Comparison of ENCODE assay signal across 10 mouse cellular contexts in the genomic region with DNA sequence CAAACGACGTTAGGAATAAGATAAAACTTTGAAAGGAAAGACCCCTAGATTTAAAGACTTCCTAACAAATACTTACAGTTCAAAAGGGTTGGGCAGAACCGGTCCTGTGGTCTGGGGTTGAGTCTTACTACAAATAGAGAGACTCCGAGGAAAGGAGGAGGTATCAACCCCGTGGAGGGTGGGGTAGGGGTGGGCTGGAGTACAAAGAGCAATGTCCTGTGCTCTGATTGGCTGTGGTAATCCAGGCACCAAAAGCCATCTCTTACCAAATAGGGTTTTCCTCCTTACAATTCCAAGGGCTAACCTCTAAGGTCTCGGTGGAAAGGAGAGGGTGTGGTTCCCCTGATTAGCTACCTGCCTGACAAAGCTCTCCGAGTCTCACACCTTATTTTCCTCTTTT. TPM values are rescaled to one million over a fixed set of nuclear protein-coding genes. Genes with fewer than 3 reads are reported as not detected.
DNase-seq lines count a peak whose midpoint lies in the region; ATAC-seq and TF ChIP-seq lines count a peak whose summit lies in the region.
"Had no signal": no experiment of that assay in that cellular context is flagged by ENCODE, and none has a peak within 500 bp of the region (broad histone marks: within the 10 kb centered on the region; RNA-seq: fewer than 3 reads in every experiment).

A gene (minus strand): TSS at position 177 of the 400 bp plus-strand sequence.

- no peaks in the 10 kb centered on the region for H3K27me3 ChIP-seq in lung, embryonic 15.5 days
- H3K27me3 ChIP-seq in intestine, postnatal 0 days (replicated peaks; ENCODE audit: control insufficient read depth, insufficient read depth, low read length): no peaks in the 10 kb centered on the region
- H3K27me3 ChIP-seq in small intestine, adult 2 months (ENCODE audit: control insufficient read depth, insufficient read depth, low read length): no peaks in the 10 kb centered on the region
- no peaks in the 10 kb centered on the region for H3K27me3 ChIP-seq in cerebellum, adult 2 months (ENCODE audit: control insufficient read depth, insufficient read depth, low read length)

- H3K4me2 ChIP-seq in lung, embryonic 15.5 days: peak within 1 kb of the TSS; percentile 35
- H3K4me2 ChIP-seq in intestine, postnatal 0 days (replicated peaks; ENCODE audit: low read depth): peak within 1 kb of the TSS; percentile 70

- no peak for ATAC-seq in lung, embryonic 15.5 days (ENCODE audit: borderline replicate concordance, extremely low read depth, low FRiP score, low TSS enrichment)
- ATAC-seq in intestine, postnatal 0 days: peak; percentile 82
- ATAC-seq: activated CD4-positive, CD25-positive, alpha-beta regulatory T cell, adult 4 months had no signal

- no peaks in the 10 kb centered on the region for H3K36me3 ChIP-seq in lung, embryonic 15.5 days
- H3K36me3 ChIP-seq in intestine, postnatal 0 days (ENCODE audit: control insufficient read depth, insufficient read depth): no peaks in the 10 kb centered on the region
- H3K36me3 ChIP-seq in small intestine, adult 2 months (ENCODE audit: control insufficient read depth, insufficient read depth, low read length): peaks cover 23% of the 10 kb centered on the region

- H3K9me3 ChIP-seq in lung, embryonic 15.5 days: no peaks in the 10 kb centered on the region
- no peaks in the 10 kb centered on the region for H3K9me3 ChIP-seq in intestine, postnatal 0 days (ENCODE audit: control insufficient read depth)

- DNase-seq in lung, postnatal 4 days: no peak
- DNase-seq in WW6 (ENCODE audit: low read depth, low spot score): peak; percentile 40
- DNase-seq in cerebellum, adult 2 months: no peak
- no peak for DNase-seq in urinary bladder, postnatal 36 days (ENCODE audit: low spot score in 2 of 2)
- DNase-seq in cerebellum, postnatal 10 days: no peak
- DNase-seq: thymus, adult 18-20 months had no signal

- TF ChIP-seq CTCF in intestine, postnatal 0 days (IDR thresholded peaks at IDR 0.05; ENCODE audit: low read depth): no peak
- no peak for TF ChIP-seq CTCF in small intestine, adult 2 months (IDR thresholded peaks at IDR 0.05; ENCODE audit: extremely low read depth, insufficient read length, insufficient replicate concordance, low read depth, low read length)
- TF ChIP-seq CTCF in cerebellum, adult 2 months (IDR thresholded peaks at IDR 0.05; ENCODE audit: borderline replicate concordance, insufficient read depth, low read depth, low read length): no peak

- no peak within 1 kb of the TSS for H3K9ac ChIP-seq in lung, embryonic 15.5 days
- peak within 1 kb of the TSS; percentile 62 for H3K9ac ChIP-seq in intestine, postnatal 0 days (ENCODE audit: low read depth, low read length)

- H3K4me3 ChIP-seq in lung, embryonic 15.5 days: no peak within 1 kb of the TSS; the same call in 1 of the 2 replicates
- H3K4me3 ChIP-seq in intestine, postnatal 0 days (ENCODE audit: low read depth, low read length): peak within 1 kb of the TSS; percentile 55
- H3K4me3 ChIP-seq in small intestine, adult 2 months (ENCODE audit: low read depth, low read length): peak within 1 kb of the TSS; percentile 92
- no peak within 1 kb of the TSS for H3K4me3 ChIP-seq in cerebellum, adult 2 months (replicated peaks; ENCODE audit: insufficient read depth, low read depth, low read length)

- peaks cover 17% of the 10 kb centered on the region for H3K4me1 ChIP-seq in lung, embryonic 15.5 days
- 0 out of 2 replicates have a peak, but pooled peaks cover 5% of the 10 kb centered on the region for H3K4me1 ChIP-seq in intestine, postnatal 0 days (replicated peaks; ENCODE audit: control insufficient read depth, insufficient read depth, low read length)
- H3K4me1 ChIP-seq in small intestine, adult 2 months (ENCODE audit: control insufficient read depth, insufficient read depth, insufficient read length, low read length): peaks cover 7% of the 10 kb centered on the region; the same call in 1 of the 2 replicates
- H3K4me1 ChIP-seq in cerebellum, adult 2 months (ENCODE audit: control insufficient read depth, insufficient read depth, low read length): no peaks in the 10 kb centered on the region

- WGBS in lung, embryonic 15.5 days: 21% methylated on average over 7 of the region's 7 CpGs
- 11% methylated on average over 7 of the region's 7 CpGs for WGBS in intestine, postnatal 0 days
- 5% methylated on average over 7 of the region's 7 CpGs for WGBS in small intestine, adult 2 months
- 42% methylated on average over 7 of the region's 7 CpGs for WGBS in cerebellum, adult 2 months

- TF ChIP-seq POLR2A in small intestine, adult 2 months (IDR thresholded peaks at IDR 0.05; ENCODE audit: low read depth, low read length): peak; percentile 32; the same call in 1 of the 2 replicates
- TF ChIP-seq POLR2A in cerebellum, adult 2 months (IDR thresholded peaks at IDR 0.05; ENCODE audit: borderline replicate concordance, insufficient read depth, low read length): no peak

- H3K27ac ChIP-seq in lung, embryonic 15.5 days: no peak within 1 kb of the TSS
- peak within 1 kb of the TSS; percentile 74; the same call in 1 of the 2 replicates for H3K27ac ChIP-seq in intestine, postnatal 0 days (ENCODE audit: low read depth, low read length)
- peak within 1 kb of the TSS; percentile 96 for H3K27ac ChIP-seq in small intestine, adult 2 months (ENCODE audit: insufficient read depth, low read depth, low read length)
- no peak within 1 kb of the TSS for H3K27ac ChIP-seq in cerebellum, adult 2 months (ENCODE audit: insufficient read depth, low read length)

RNA-seq across cellular contexts. Expression of the gene that starts here (rescaled TPM):
- 12.7 and 20.7 TPM in 2 replicates for polyA plus RNA-seq in lung, embryonic 15.5 days (2015; fragmentation: Nextera tagmentation; extraction: Ambion mirVana)
- polyA plus RNA-seq in intestine, postnatal 0 days (2015; fragmentation: Nextera tagmentation; extraction: Ambion mirVana): 1,517 and 1,527 TPM in 2 replicates
- 1,430 and 1,806 TPM in 2 replicates for polyA plus RNA-seq in small intestine, adult 2 months (2012; rRNA removed)
- 0.72 and 0.74 TPM in 2 replicates for polyA plus RNA-seq in cerebellum, adult 2 months (2012; rRNA removed)

Comparison
In these comparisons a context has a peak if more than half of its experiments do, and no peak if none do; other contexts are left out.
1. RNA of the gene that starts here (polyA plus RNA-seq): 1,517 to 1,527 TPM in intestine, postnatal 0 days and 1,430 to 1,806 TPM in small intestine, adult 2 months; 12.7 to 20.7 TPM in lung, embryonic 15.5 days and 0.72 to 0.74 TPM in cerebellum, adult 2 months; every median in the first group is over 10 times any median in the second.
2. H3K27ac ChIP-seq: peak in intestine, postnatal 0 days (single experiment) and small intestine, adult 2 months (single experiment); none in lung, embryonic 15.5 days (single experiment) and cerebellum, adult 2 months (single experiment).
3. H3K4me3 ChIP-seq: peak in intestine, postnatal 0 days (single experiment) and small intestine, adult 2 months (single experiment); none in lung, embryonic 15.5 days (single experiment) and cerebellum, adult 2 months (single experiment).